Mouse (Mus musculus) midbrain, postnatal 0 days (tissue): ENCODE measurements around the gene Fam47e. TPM values are rescaled to one million over a fixed set of nuclear protein-coding genes. Genes with fewer than 3 reads are reported as not detected.
A peak's percentile ranks its signal among the peaks of the same experiment; 100 is the strongest.

ENCODE experiments used
- ATAC-seq: fragments of 200-750 bp; cut with Nextera tagmentation; 2 replicates; pipeline ENCODE4 v1.8.0; 2017; ENCODE audit warnings: moderate number of reproducible peaks, mild to moderate bottlenecking, moderate TSS enrichment, moderate library complexity; ENCODE audit not compliant: low FRiP score
- DNase-seq: peaks from one replicate; pipeline ENCODE4 v3.0.0-alpha.2; 2015; ENCODE audit warnings: low spot score
- H3K27ac ChIP-seq: fragments of 300-500 bp; sonication (generic); 2 replicates; pipeline ENCODE4 v1.5.1; 2014; ENCODE audit warnings: low read depth, mild to moderate bottlenecking, low read length, mixed read lengths
- H3K27me3 ChIP-seq: fragments of 300-500 bp; sonication (generic); 2 replicates; pipeline ENCODE4 v1.6.1; 2014; ENCODE audit warnings: low read length, control low read depth, mixed read lengths; ENCODE audit not compliant: insufficient read depth
- H3K36me3 ChIP-seq: fragments of 300-500 bp; sonication (generic); 2 replicates; pipeline ENCODE4 v1.6.1; 2014; ENCODE audit warnings: low read length, control low read depth, mixed read lengths; ENCODE audit not compliant: insufficient read depth
- H3K4me1 ChIP-seq: fragments of 300-500 bp; sonication (generic); 2 replicates; pipeline ENCODE4 v1.6.1; 2014; ENCODE audit warnings: mild to moderate bottlenecking, control low read depth, antibody characterized with exemption, low read length, mixed read lengths; ENCODE audit not compliant: insufficient read depth
- H3K4me2 ChIP-seq: fragments of 300-500 bp; sonication (generic); 2 replicates; pipeline ENCODE4 v1.6.1; 2014; ENCODE audit warnings: low read depth, mild to moderate bottlenecking, low read length, mixed read lengths; ENCODE audit not compliant: poor library complexity, severe bottlenecking
- H3K4me3 ChIP-seq: fragments of 300-500 bp; sonication (generic); 2 replicates; pipeline ENCODE4 v1.5.1; 2014; ENCODE audit warnings: low read depth, mild to moderate bottlenecking, low read length, moderate library complexity
- H3K9ac ChIP-seq: fragments of 300-500 bp; sonication (generic); replicated peaks from 2 replicates; pipeline ENCODE4 v1.6.1; 2014; ENCODE audit warnings: mild to moderate bottlenecking, low read length, moderate library complexity, mixed read lengths; ENCODE audit not compliant: poor library complexity, severe bottlenecking
- H3K9me3 ChIP-seq: fragments of 300-500 bp; sonication (generic); 2 replicates; pipeline ENCODE4 v1.6.1; 2016; ENCODE audit warnings: low read length, control low read depth
- CTCF ChIP-seq: IDR thresholded peaks from 2 replicates; pipeline ENCODE4 v1.5.1; 2016; ENCODE audit warnings: antibody characterized with exemption, mild to moderate bottlenecking
- WGBS: fragments of 180-500 bp; shearing (Covaris S2); extraction: QIAGEN DNeasy Blood & Tissue Kit; methylation state at CpG from one replicate; pipeline ENCODE4 v1.1.7; 2014; 5-methylcytosine and 5-hydroxymethylcytosine counted together
- polyA plus RNA-seq: library from polyadenylated mRNA; unstranded; fragments of >200 nt; fragmentation: Nextera tagmentation; extraction: Ambion mirVana; gene quantifications from 2 replicates; pipeline ENCODE4 v1.2.1, GENCODE M21; 2015
- total RNA-seq: library from RNA; depleted of rRNA; stranded (reverse); fragments of >200 nt; gene quantifications from 2 replicates; pipeline ENCODE4 v1.2.3, GENCODE M21; 2014; rRNA removed

Gene Fam47e
- total RNA-seq (1.2 and 1.9 TPM in 2 replicates), polyA plus RNA-seq (1.5 and 1.7 TPM in 2 replicates)

GRCm38 (mm10) chr5:92554891-92555511 lies at the start of gene Fam47e:
Fam47e (plus strand) TSS chr5:92555069.
- WGBS: 69% methylated on average over 16 of the region's 16 CpGs
- DNase-seq (peak; percentile 59), ATAC-seq (peak; percentile 60)
- Histone ChIP-seq H3K36me3 (no peaks in the 10 kb centered on the region), H3K27ac (no peak within 1 kb of the TSS), H3K4me3 (no peak within 1 kb of the TSS), H3K27me3 (no peaks in the 10 kb centered on the region), H3K4me1 (no peaks in the 10 kb centered on the region), H3K9me3 (no peaks in the 10 kb centered on the region), H3K4me2 (no peak within 1 kb of the TSS), H3K9ac (no peak within 1 kb of the TSS)
- TF ChIP-seq CTCF: no peak

GRCm38 (mm10) chr5:92505402-92505865 lies 49.4 kb upstream of the Fam47e start:
- Histone ChIP-seq H3K27ac (peak overlapping the region; percentile 97), H3K4me2 (peak overlapping the region; percentile 76), H3K27me3 (no peaks in the 10 kb centered on the region), H3K4me3 (peak overlapping the region; percentile 93), H3K9ac (peak overlapping the region; percentile 97), H3K4me1 (peaks cover 13% of the 10 kb centered on the region), H3K9me3 (no peaks in the 10 kb centered on the region), H3K36me3 (no peaks in the 10 kb centered on the region)
- TF ChIP-seq CTCF: peak; percentile 79
- WGBS: under 1% methylated on average over 48 of the region's 48 CpGs
- DNase-seq: peak; percentile 96
- ATAC-seq: peak; percentile 96

GRCm38 (mm10) chr5:92506301-92506729 lies 48.6 kb upstream of the Fam47e start:
- Histone ChIP-seq H3K4me1 (peaks cover 13% of the 10 kb centered on the region), H3K9ac (peak overlapping the region; percentile 97; the same call in 1 of the 2 replicates), H3K9me3 (no peaks in the 10 kb centered on the region), H3K4me2 (peak overlapping the region; percentile 76), H3K36me3 (no peaks in the 10 kb centered on the region), H3K27me3 (no peaks in the 10 kb centered on the region), H3K27ac (peak overlapping the region; percentile 97), H3K4me3 (peak overlapping the region; percentile 93; the same call in 1 of the 2 replicates)
- 0 out of 2 replicates have a peak, but pooled peaks have one; percentile 2 for ATAC-seq
- DNase-seq: peak; percentile 72
- WGBS: 27% methylated on average over 4 of the region's 4 CpGs
- peak; percentile 70 for TF ChIP-seq CTCF

- H3K36me3 ChIP-seq: no peaks in the 10 kb centered on the region
- no peak for TF ChIP-seq CTCF
- H3K4me3 ChIP-seq: peak within 1 kb of the TSS; percentile 93
- H3K9ac ChIP-seq: peak within 1 kb of the TSS; percentile 97
- H3K9me3 ChIP-seq: no peaks in the 10 kb centered on the region
- ATAC-seq: no peak
- peak within 1 kb of the TSS; percentile 97 for H3K27ac ChIP-seq
- no peaks in the 10 kb centered on the region for H3K27me3 ChIP-seq
- DNase-seq: no peak
- peaks cover 13% of the 10 kb centered on the region for H3K4me1 ChIP-seq
- peak within 1 kb of the TSS; percentile 76 for H3K4me2 ChIP-seq
These were observed 48.1 kb upstream of the Fam47e start, which contains the start of gene Scarb2 for GRCm38 (mm10) chr5:92506733-92507132. Scarb2 (minus strand) TSS chr5:92506833.

GRCm38 (mm10) chr5:92508853-92509252 lies 46.0 kb upstream of the Fam47e start:
- no peak overlapping the region for H3K4me2 ChIP-seq
- no peak overlapping the region for H3K9ac ChIP-seq
- no peaks in the 10 kb centered on the region for H3K9me3 ChIP-seq
- peaks cover 3% of the 10 kb centered on the region for H3K4me1 ChIP-seq
- no peak for ATAC-seq
- no peak overlapping the region for H3K4me3 ChIP-seq
- no peak overlapping the region for H3K27ac ChIP-seq
- WGBS: 93% methylated on average over 5 of the region's 5 CpGs
- no peak for DNase-seq
- no peaks in the 10 kb centered on the region for H3K27me3 ChIP-seq
- TF ChIP-seq CTCF: no peak
- H3K36me3 ChIP-seq: no peaks in the 10 kb centered on the region

- no peaks in the 10 kb centered on the region for H3K4me1 ChIP-seq
- H3K27me3 ChIP-seq: no peaks in the 10 kb centered on the region
- H3K9me3 ChIP-seq: no peaks in the 10 kb centered on the region
- H3K27ac ChIP-seq: no peak overlapping the region
- H3K9ac ChIP-seq: no peak overlapping the region
- H3K4me3 ChIP-seq: no peak overlapping the region
- H3K4me2 ChIP-seq: no peak overlapping the region
- H3K36me3 ChIP-seq: no peaks in the 10 kb centered on the region
- ATAC-seq: no peak
- no peak for DNase-seq
- TF ChIP-seq CTCF: no peak
These were observed 43.6 kb upstream of the Fam47e start for GRCm38 (mm10) chr5:92511256-92511655.
